Mouse (Mus musculus) embryonic facial prominence, embryonic 14.5 days (tissue): Measurements from ENCODE around the gene Ldlr. TPM values are rescaled to one million over a fixed set of nuclear protein-coding genes. Genes with fewer than 3 reads are reported as not detected.

ENCODE experiments used
- ATAC-seq: fragments of 200-750 bp; cut with Nextera tagmentation; 2 replicates; pipeline ENCODE4 v1.8.0; 2017; ENCODE audit warnings: low read depth, moderate number of reproducible peaks, moderate TSS enrichment
- DNase-seq: peaks from one replicate; pipeline ENCODE4 v3.0.0-alpha.2; 2015; ENCODE audit warnings: low spot score
- H3K27ac ChIP-seq: fragments of 300-500 bp; sonication (generic); replicated peaks from 2 replicates; pipeline ENCODE4 v1.5.1; 2014; ENCODE audit warnings: low read depth, mild to moderate bottlenecking, low read length, moderate library complexity
- H3K27me3 ChIP-seq: fragments of 300-500 bp; sonication (generic); replicated peaks from 2 replicates; pipeline ENCODE4 v1.6.1; 2014; ENCODE audit warnings: low read length; ENCODE audit not compliant: control insufficient read depth, insufficient read depth
- H3K36me3 ChIP-seq: fragments of 300-500 bp; sonication (generic); 2 replicates; pipeline ENCODE4 v1.6.1; 2014; ENCODE audit warnings: low read length, mixed read lengths; ENCODE audit not compliant: control insufficient read depth, insufficient read depth
- H3K4me1 ChIP-seq: fragments of 300-500 bp; sonication (generic); 2 replicates; pipeline ENCODE4 v1.6.1; 2014; ENCODE audit warnings: antibody characterized with exemption, low read length; ENCODE audit not compliant: control insufficient read depth, insufficient read depth
- H3K4me2 ChIP-seq: fragments of 300-500 bp; sonication (generic); 2 replicates; pipeline ENCODE4 v1.6.1; 2014; ENCODE audit warnings: low read depth, mild to moderate bottlenecking, low read length, moderate library complexity, mixed read lengths
- H3K4me3 ChIP-seq: fragments of 300-500 bp; sonication (generic); 2 replicates; pipeline ENCODE4 v1.5.1; 2014; ENCODE audit warnings: low read depth, mild to moderate bottlenecking, low read length
- H3K9ac ChIP-seq: fragments of 300-500 bp; sonication (generic); 2 replicates; pipeline ENCODE4 v1.6.1; 2014; ENCODE audit warnings: low read depth, mild to moderate bottlenecking, low read length, moderate library complexity, mixed read lengths
- H3K9me3 ChIP-seq: fragments of 300-500 bp; sonication (generic); 2 replicates; pipeline ENCODE4 v1.6.1; 2016; ENCODE audit warnings: low read length; ENCODE audit not compliant: control insufficient read depth
- WGBS: fragments of 180-500 bp; shearing (Covaris S2); extraction: QIAGEN DNeasy Blood & Tissue Kit; methylation state at CpG from one replicate; pipeline ENCODE4 v1.1.7; 2014; 5-methylcytosine and 5-hydroxymethylcytosine counted together
- polyA plus RNA-seq: library from polyadenylated mRNA; unstranded; fragments of >200 nt; fragmentation: Nextera tagmentation; extraction: Ambion mirVana; gene quantifications from 2 replicates; pipeline ENCODE4 v1.2.1, GENCODE M21; 2014

Ldlr gene
- polyA plus RNA-seq, 1 experiment from 2014 or later, result 14.1 TPM

DNA sequence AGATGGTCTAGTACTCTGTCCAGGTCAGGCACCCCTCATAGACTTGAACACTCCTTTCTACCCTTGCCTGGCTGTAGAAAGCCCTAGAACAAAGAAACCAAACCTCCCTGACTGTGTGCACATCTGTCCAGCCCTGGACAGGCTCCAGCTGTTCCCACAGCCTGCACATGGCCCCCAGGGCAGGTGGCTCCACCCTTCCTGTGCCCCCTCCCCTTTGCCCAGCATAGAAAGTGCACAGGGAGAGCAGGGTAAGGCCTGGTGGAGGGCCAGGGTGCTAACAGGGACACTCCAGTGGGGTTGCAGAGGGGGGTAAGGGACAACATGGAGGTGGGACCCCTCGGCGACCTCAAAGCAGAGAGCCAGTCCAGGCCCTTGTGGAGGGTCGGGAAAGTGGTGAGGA is 73.0 kb downstream of the Ldlr start:
- peak overlapping the region; percentile 68 for H3K4me2 ChIP-seq
- DNase-seq, result peak; percentile 26
- H3K9me3 ChIP-seq, result no peaks in the 10 kb centered on the region
- 12% methylated on average over 3 of the region's 3 CpGs for WGBS
- H3K27ac ChIP-seq, result peak overlapping the region; percentile 96; the same call in 1 of the 2 replicates
- ATAC-seq, result no peak
- peaks cover 30% of the 10 kb centered on the region for H3K4me1 ChIP-seq
- H3K4me3 ChIP-seq, result peak overlapping the region; percentile 87
- peak overlapping the region; percentile 52 for H3K9ac ChIP-seq
- H3K36me3 ChIP-seq, result peaks cover 44% of the 10 kb centered on the region
- H3K27me3 ChIP-seq, result no peaks in the 10 kb centered on the region

DNA sequence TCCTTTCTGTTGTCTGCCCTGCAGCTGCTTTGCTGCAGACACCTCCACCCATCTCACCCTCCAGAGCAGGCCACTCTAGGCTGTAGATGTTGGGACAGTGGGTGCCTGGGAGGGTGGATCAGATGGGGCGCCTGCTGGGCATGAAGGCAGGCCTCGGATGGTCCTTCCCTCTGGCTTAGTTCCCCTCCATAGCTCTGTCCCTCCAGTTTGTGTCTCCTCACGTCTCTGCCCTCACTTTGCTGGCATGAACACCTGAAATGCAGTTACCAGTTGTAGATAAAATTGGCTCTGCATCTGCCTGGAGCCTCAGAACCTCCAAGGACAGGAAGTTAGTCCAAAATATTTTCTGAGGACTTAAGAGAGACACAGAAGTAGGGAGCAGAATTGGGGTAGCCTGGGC is 73.6 kb downstream of the Ldlr start:
- H3K36me3 ChIP-seq, result peaks cover 44% of the 10 kb centered on the region

DNA sequence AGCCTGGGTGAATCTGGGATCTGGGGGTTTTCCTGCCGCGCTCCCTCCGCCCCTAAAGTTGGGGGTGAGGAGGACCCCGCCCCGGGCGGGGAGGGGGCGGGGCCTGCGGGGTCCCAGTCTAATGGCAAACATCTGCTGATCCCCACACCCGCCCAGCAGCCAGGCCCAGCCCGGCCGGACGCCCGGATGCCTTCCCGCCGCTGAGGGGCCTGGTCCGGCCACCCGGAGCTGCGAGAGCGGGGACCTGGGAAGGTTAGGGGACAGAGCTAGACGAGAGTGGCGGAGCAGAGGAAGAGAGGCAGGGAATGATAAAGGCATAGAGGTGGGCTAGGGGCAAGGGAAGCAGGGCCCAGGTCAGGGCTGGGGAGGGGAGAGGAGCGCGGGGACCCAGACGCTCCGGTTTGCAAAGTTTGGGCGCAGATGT is 74.7 kb downstream of the Ldlr start:
- H3K4me1 ChIP-seq, result peaks cover 23% of the 10 kb centered on the region
- WGBS, result 0% methylated on average over 19 of the region's 26 CpGs
- ATAC-seq, result peak; percentile 69

More for the DNA sequence above, 73.6 kb downstream of the Ldlr start:
- DNase-seq (no peak), ATAC-seq (no peak)
- Histone ChIP-seq H3K27me3 (no peaks in the 10 kb centered on the region), H3K4me2 (peak overlapping the region; percentile 68), H3K4me3 (peak overlapping the region; percentile 87), H3K9ac (peak overlapping the region; percentile 52), H3K27ac (peak overlapping the region; percentile 96), H3K9me3 (no peaks in the 10 kb centered on the region), H3K4me1 (peaks cover 29% of the 10 kb centered on the region)
- WGBS, result 55% methylated on average over 3 of the region's 3 CpGs

DNA sequence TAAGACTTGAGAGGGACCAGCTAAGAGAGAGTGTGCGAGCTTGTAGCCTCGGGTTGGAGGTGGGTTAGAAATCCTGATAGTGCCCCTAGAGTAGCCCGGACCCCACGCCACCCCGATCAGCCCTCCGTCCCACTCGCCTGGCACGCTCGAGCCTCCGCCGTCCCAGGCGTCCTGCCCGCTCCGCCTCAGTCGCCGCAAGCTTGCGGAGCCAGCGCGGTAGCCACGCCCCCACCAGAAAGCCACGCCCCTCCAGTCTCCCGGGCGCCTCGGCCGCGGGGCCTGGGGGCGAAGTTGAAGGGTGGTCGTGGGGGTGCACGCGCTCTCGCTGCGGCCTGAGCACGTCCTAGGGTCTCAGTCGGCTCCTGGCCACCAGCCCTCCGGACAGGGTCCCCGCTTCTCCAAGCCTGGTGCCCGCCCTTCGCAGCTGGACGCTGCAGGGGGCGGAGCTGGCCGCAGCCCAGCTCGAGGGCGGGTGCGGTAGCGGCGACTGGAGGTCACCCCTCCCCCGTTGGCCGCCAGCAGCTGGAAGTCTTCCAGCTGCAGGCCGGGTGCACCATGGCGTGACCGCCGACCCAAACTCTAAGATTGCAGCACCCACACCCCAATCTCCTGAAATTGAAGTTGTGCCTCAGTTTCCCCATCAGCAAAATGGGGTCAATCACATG is 75.2 kb downstream of the Ldlr start, which contains the start of gene Kank2:
Gene Kank2, minus strand, starts transcription at position 400 of the 665 bp plus-strand sequence.
- peak; percentile 85 for ATAC-seq
- DNase-seq, result peak; percentile 87
- Histone ChIP-seq H3K9me3 (no peaks in the 10 kb centered on the region), H3K4me2 (peak within 1 kb of the TSS; percentile 68), H3K36me3 (peaks cover 41% of the 10 kb centered on the region), H3K27me3 (no peaks in the 10 kb centered on the region), H3K4me3 (peak within 1 kb of the TSS; percentile 87), H3K9ac (peak within 1 kb of the TSS; percentile 91), H3K4me1 (peaks cover 21% of the 10 kb centered on the region), H3K27ac (peak within 1 kb of the TSS; percentile 96)
- WGBS, result 1% methylated on average over 14 of the region's 52 CpGs

More for the DNA sequence above, 74.7 kb downstream of the Ldlr start:
- H3K4me2 ChIP-seq, result peak overlapping the region; percentile 68
- no peaks in the 10 kb centered on the region for H3K9me3 ChIP-seq
- H3K9ac ChIP-seq, result peak overlapping the region; percentile 91
- peak; percentile 86 for DNase-seq
- peaks cover 46% of the 10 kb centered on the region for H3K36me3 ChIP-seq
- H3K27me3 ChIP-seq, result no peaks in the 10 kb centered on the region
- H3K27ac ChIP-seq, result peak overlapping the region; percentile 96
- peak overlapping the region; percentile 87 for H3K4me3 ChIP-seq

DNA sequence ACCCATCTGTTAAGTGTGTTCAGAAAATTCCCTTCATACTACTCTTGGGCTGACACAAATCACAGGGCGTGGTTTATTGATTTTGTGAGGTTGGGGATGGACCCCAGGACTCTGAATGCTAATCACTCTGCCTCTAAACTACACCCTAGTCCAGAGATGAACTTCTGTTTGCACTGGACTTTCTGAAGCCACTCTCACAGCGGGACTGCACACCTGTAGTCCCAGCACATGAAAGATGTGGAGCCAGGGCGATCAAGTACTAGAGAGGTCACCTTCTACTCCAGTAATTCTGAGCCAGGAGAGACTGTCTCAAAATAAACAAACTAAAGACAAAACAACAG is 75.7 kb downstream of the Ldlr start:
- H3K9me3 ChIP-seq, result no peaks in the 10 kb centered on the region
- peaks cover 21% of the 10 kb centered on the region for H3K4me1 ChIP-seq
- no peaks in the 10 kb centered on the region for H3K27me3 ChIP-seq
- H3K27ac ChIP-seq, result peak overlapping the region; percentile 96
- ATAC-seq, result no peak
- H3K36me3 ChIP-seq, result peaks cover 36% of the 10 kb centered on the region
- DNase-seq, result no peak
- peak overlapping the region; percentile 68 for H3K4me2 ChIP-seq
- WGBS, result 50% methylated on average over 3 of the region's 3 CpGs
- peak overlapping the region; percentile 87 for H3K4me3 ChIP-seq
- peak overlapping the region; percentile 91; the same call in 1 of the 2 replicates for H3K9ac ChIP-seq

Other genes starting within 250 kb of the Ldlr start
- 103 and 115 TPM in 2 replicates for gene Tmed1, start 213.2 kb upstream of the Ldlr start, polyA plus RNA-seq
- 2.0 and 2.1 TPM in 2 replicates for gene AB124611, start 197.3 kb upstream of the Ldlr start, polyA plus RNA-seq
- gene Carm1, start 176.6 kb upstream of the Ldlr start, polyA plus RNA-seq, result 55.7 and 57.1 TPM in 2 replicates
- gene Timm29, start 130.8 kb upstream of the Ldlr start, polyA plus RNA-seq, result 41.5 and 42.3 TPM in 2 replicates
- 16.0 and 18.2 TPM in 2 replicates for gene Yipf2, start 130.7 kb upstream of the Ldlr start, polyA plus RNA-seq
- 70.9 and 82.0 TPM in 2 replicates for gene Smarca4, start 107.3 kb upstream of the Ldlr start, polyA plus RNA-seq
- 70.4 and 81.9 TPM in 2 replicates for gene Spc24, start 36.8 kb downstream of the Ldlr start, polyA plus RNA-seq
- gene Kank2, start 75.3 kb downstream of the Ldlr start, polyA plus RNA-seq, result 10.7 and 12.1 TPM in 2 replicates
- gene Angptl8, start 112.0 kb downstream of the Ldlr start, polyA plus RNA-seq, result 0.41 and 0.54 TPM in 2 replicates
- gene Dock6, start 129.2 kb downstream of the Ldlr start, polyA plus RNA-seq, result 28.3 and 30.2 TPM in 2 replicates
- gene Rab3d, start 194.7 kb downstream of the Ldlr start, polyA plus RNA-seq, result 21.6 and 25.3 TPM in 2 replicates
- gene Ccdc159, start 204.0 kb downstream of the Ldlr start, polyA plus RNA-seq, result 2.8 and 3.0 TPM in 2 replicates
- gene Tmem205, start 204.1 kb downstream of the Ldlr start, polyA plus RNA-seq, result 53.3 and 53.7 TPM in 2 replicates
- gene Plppr2, start 213.6 kb downstream of the Ldlr start, polyA plus RNA-seq, result 10.5 and 14.4 TPM in 2 replicates
- 9.5 and 10.1 TPM in 2 replicates for gene Swsap1, start 232.3 kb downstream of the Ldlr start, polyA plus RNA-seq
- 4.4 and 4.7 TPM in 2 replicates for gene Epor, start 240.0 kb downstream of the Ldlr start, polyA plus RNA-seq